Mouse (Mus musculus) midbrain, embryonic 14.5 days (tissue): Measurements from ENCODE around the gene Hsd17b3. TPM values are rescaled to one million over a fixed set of nuclear protein-coding genes. Genes with fewer than 3 reads are reported as not detected.

ENCODE experiments used
- ATAC-seq: fragments of 200-750 bp; cut with Nextera tagmentation; 2 replicates; pipeline ENCODE4 v1.8.0; 2017; ENCODE audit warnings: moderate number of reproducible peaks, moderate library complexity; ENCODE audit not compliant: low FRiP score, low TSS enrichment
- DNase-seq: peaks from one replicate; pipeline ENCODE4 v3.0.0-alpha.2; 2015
- H3K27ac ChIP-seq: fragments of 300-500 bp; sonication (generic); replicated peaks from 2 replicates; pipeline ENCODE4 v1.5.1; 2014; ENCODE audit warnings: mild to moderate bottlenecking, low read depth, low read length, moderate library complexity
- H3K27me3 ChIP-seq: fragments of 300-500 bp; sonication (generic); 2 replicates; pipeline ENCODE4 v1.6.1; 2014; ENCODE audit warnings: low read length, control low read depth, mixed read lengths; ENCODE audit not compliant: control insufficient read depth, insufficient read depth
- H3K36me3 ChIP-seq: fragments of 300-500 bp; sonication (generic); 2 replicates; pipeline ENCODE4 v1.6.1; 2014; ENCODE audit warnings: low read length, control low read depth; ENCODE audit not compliant: control insufficient read depth, insufficient read depth
- H3K4me1 ChIP-seq: fragments of 300-500 bp; sonication (generic); 2 replicates; pipeline ENCODE4 v1.6.1; 2014; ENCODE audit warnings: mild to moderate bottlenecking, antibody characterized with exemption, low read length, control low read depth; ENCODE audit not compliant: control insufficient read depth, insufficient read depth
- H3K4me2 ChIP-seq: fragments of 300-500 bp; sonication (generic); 2 replicates; pipeline ENCODE4 v1.6.1; 2014; ENCODE audit warnings: mild to moderate bottlenecking, low read length, moderate library complexity
- H3K4me3 ChIP-seq: fragments of 300-500 bp; sonication (generic); replicated peaks from 2 replicates; pipeline ENCODE4 v1.5.1; 2014; ENCODE audit warnings: low read depth, low read length
- H3K9ac ChIP-seq: fragments of 300-500 bp; sonication (generic); replicated peaks from 2 replicates; pipeline ENCODE4 v1.6.1; 2014; ENCODE audit warnings: mild to moderate bottlenecking, low read length, moderate library complexity
- H3K9me3 ChIP-seq: fragments of 300-500 bp; sonication (generic); 2 replicates; pipeline ENCODE4 v1.6.1; 2016; ENCODE audit warnings: low read length, control low read depth, mixed read lengths; ENCODE audit not compliant: control insufficient read depth
- WGBS: fragments of 180-500 bp; shearing (Covaris S2); extraction: QIAGEN DNeasy Blood & Tissue Kit; methylation state at CpG from one replicate; pipeline ENCODE4 v1.1.7; 2014; 5-methylcytosine and 5-hydroxymethylcytosine counted together
- polyA plus RNA-seq: library from polyadenylated mRNA; unstranded; fragments of >200 nt; fragmentation: Nextera tagmentation; extraction: Ambion mirVana; gene quantifications from 2 replicates; pipeline ENCODE4 v1.2.1, GENCODE M21; 2014

Gene Hsd17b3
- polyA plus RNA-seq, 1 experiment from 2014 or later = not detected

DNA sequence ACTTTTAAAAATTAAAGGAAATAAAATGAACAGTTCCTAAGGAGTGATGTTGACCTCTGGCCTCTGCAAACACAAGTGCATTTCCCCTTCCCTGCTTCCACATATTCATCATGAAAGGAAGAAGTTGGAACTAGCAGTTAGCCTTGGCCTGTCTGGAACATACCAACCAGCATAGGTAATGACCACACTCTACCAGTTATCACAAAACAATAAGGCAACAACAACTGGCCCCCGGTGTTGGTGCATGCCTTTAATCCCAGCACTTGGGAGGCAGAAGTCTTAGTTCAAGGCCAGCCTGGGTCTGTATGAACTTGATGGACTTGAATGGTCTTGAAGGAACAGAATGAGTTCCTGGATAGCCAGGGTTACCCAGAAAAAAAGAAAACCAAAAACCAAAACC is 21.4 kb upstream of the Hsd17b3 start:
- no peak overlapping the region for H3K4me2 ChIP-seq
- DNase-seq (no peak), ATAC-seq (no peak)
- no peaks in the 10 kb centered on the region for H3K9me3 ChIP-seq
- 0 out of 2 replicates have a peak, but pooled peaks cover 2% of the 10 kb centered on the region for H3K4me1 ChIP-seq
- H3K9ac ChIP-seq = no peak overlapping the region
- WGBS = 91% methylated on average over 1 of the region's 1 CpGs
- no peaks in the 10 kb centered on the region for H3K27me3 ChIP-seq
- no peak overlapping the region for H3K27ac ChIP-seq
- H3K4me3 ChIP-seq = no peak overlapping the region
- H3K36me3 ChIP-seq = no peaks in the 10 kb centered on the region

DNA sequence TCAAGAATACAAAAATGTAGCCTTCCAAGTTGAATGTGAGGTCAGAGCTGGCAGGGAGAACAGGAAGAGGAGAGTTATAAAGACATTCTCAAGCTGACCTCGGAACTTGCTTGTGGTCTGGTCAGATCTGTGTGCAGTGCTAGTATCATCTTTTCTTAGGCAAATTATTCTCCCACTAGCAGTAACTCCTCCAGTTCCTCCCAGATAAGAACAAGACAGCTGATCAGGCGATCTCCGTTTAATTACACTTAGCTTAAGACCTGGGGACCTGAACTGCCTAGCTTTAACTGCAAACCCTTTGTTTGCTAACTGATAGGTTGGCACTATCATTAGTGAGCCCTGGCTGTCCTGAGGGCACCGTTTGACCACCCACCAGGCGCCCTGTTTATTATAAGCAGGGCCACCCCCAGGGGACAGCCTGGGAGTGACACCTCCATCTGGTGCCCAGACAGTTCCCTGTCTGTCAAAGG is 19.4 kb upstream of the Hsd17b3 start:
- Histone ChIP-seq H3K27ac (no peak overlapping the region), H3K36me3 (no peaks in the 10 kb centered on the region), H3K27me3 (no peaks in the 10 kb centered on the region), H3K4me2 (no peak overlapping the region), H3K9ac (no peak overlapping the region), H3K4me1 (0 out of 2 replicates have a peak, but pooled peaks cover 2% of the 10 kb centered on the region), H3K9me3 (no peaks in the 10 kb centered on the region), H3K4me3 (no peak overlapping the region)
- ATAC-seq (no peak), DNase-seq (peak; percentile 43)
- WGBS = 24% methylated on average over 5 of the region's 5 CpGs

DNA sequence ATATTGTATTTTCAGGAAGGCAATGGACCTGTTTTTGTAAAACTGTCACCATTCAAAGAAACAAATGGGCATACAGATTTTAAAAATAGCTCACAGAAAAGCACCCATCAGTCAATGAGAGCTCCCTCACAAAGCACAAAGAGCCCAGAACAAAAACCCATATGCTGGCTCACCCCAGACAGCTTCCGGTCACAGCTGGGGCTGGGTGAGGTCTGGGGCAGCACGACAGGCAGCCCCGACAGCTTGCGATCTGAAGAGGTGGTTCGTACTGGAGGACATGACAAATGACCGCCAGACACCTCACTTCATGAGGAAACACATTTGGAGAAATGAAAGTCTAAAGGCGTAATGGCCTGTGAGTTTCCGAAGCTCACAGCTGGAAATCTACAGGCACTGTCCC is 18.5 kb upstream of the Hsd17b3 start:
- peak overlapping the region; percentile 6; the same call in 1 of the 2 replicates for H3K4me2 ChIP-seq
- 7% methylated on average over 8 of the region's 8 CpGs for WGBS

DNA sequence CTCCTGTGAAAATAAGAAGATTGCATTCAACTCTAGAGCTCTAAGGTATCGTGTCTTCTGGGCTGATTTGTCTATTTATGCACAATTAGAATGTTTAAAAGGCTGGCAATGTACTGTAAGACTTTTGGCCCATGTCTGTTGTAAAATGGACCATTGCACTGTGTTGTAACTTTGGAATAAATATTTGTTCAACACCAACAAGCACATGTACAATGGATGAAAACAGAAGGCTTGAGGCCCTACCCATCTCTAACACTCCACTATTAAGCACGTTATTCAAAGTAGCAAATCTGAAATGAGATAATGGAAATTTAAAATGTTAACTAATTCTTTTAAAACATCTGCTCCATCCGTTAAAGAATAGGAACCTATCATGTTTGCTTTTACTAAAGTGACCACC is 18.1 kb upstream of the Hsd17b3 start:
- H3K36me3 ChIP-seq = no peaks in the 10 kb centered on the region
- H3K4me2 ChIP-seq = no peak overlapping the region
- WGBS = 29% methylated on average over 3 of the region's 3 CpGs
- no peak overlapping the region for H3K9ac ChIP-seq
- H3K4me3 ChIP-seq = no peak overlapping the region
- 0 out of 2 replicates have a peak, but pooled peaks cover 2% of the 10 kb centered on the region for H3K4me1 ChIP-seq
- no peak for ATAC-seq
- no peak for DNase-seq
- H3K27me3 ChIP-seq = no peaks in the 10 kb centered on the region
- no peak overlapping the region for H3K27ac ChIP-seq
- H3K9me3 ChIP-seq = no peaks in the 10 kb centered on the region

More for the DNA sequence above, 18.5 kb upstream of the Hsd17b3 start:
- no peak overlapping the region for H3K9ac ChIP-seq
- H3K9me3 ChIP-seq = no peaks in the 10 kb centered on the region
- no peaks in the 10 kb centered on the region for H3K27me3 ChIP-seq
- H3K36me3 ChIP-seq = no peaks in the 10 kb centered on the region
- ATAC-seq (peak; percentile 55; the same call in 1 of the 2 replicates), DNase-seq (peak; percentile 40)
- no peak overlapping the region for H3K4me3 ChIP-seq
- H3K4me1 ChIP-seq = 0 out of 2 replicates have a peak, but pooled peaks cover 2% of the 10 kb centered on the region
- no peak overlapping the region for H3K27ac ChIP-seq

DNA sequence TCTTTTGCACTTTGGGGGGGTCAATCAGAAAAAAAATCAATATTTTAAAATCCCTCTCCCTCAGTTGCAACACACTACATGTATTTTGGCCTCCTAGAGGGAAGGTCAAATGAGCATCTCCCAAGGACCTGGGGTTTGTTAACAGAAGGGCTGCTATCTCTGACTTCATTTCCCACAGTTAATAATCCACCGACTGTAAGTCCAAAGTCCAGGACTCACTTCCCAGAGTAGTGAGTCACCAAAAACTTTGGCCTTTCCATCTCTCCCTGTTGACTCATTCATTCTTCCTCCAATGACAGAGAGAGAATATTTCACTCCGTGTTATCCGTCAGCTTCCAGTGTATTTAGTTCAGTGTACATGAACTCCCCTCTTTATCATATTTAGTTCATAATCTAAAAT is 16.7 kb upstream of the Hsd17b3 start:
- 94% methylated on average over 3 of the region's 3 CpGs for WGBS
- no peak overlapping the region for H3K9ac ChIP-seq
- DNase-seq = no peak
- H3K27me3 ChIP-seq = no peaks in the 10 kb centered on the region
- no peak overlapping the region for H3K27ac ChIP-seq
- no peak overlapping the region for H3K4me3 ChIP-seq
- 0 out of 2 replicates have a peak, but pooled peaks cover 2% of the 10 kb centered on the region for H3K4me1 ChIP-seq
- H3K4me2 ChIP-seq = no peak overlapping the region
- H3K36me3 ChIP-seq = no peaks in the 10 kb centered on the region
- ATAC-seq = no peak
- H3K9me3 ChIP-seq = no peaks in the 10 kb centered on the region

DNA sequence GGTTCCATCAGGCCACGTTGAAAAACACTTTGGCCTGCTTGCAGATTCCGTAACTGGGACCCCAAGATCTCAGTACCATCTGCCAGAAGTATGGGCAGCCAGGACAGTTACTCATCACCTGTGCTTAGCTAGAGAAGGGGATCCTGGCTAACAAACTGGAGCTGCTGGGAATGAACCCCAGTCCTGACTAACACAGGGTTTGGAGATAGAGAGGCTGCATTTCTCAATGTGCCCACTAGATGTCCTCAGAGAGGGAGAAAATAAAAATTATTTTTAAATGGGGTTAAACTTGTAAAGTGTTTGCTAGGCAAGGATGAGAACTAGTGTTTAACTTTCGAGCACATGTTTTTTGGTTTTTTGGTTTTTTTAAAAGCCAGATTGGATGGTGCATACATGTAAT is 11.2 kb upstream of the Hsd17b3 start:
- H3K27me3 ChIP-seq = no peaks in the 10 kb centered on the region
- peak; percentile 81 for DNase-seq
- 62% methylated on average over 3 of the region's 3 CpGs for WGBS

DNA sequence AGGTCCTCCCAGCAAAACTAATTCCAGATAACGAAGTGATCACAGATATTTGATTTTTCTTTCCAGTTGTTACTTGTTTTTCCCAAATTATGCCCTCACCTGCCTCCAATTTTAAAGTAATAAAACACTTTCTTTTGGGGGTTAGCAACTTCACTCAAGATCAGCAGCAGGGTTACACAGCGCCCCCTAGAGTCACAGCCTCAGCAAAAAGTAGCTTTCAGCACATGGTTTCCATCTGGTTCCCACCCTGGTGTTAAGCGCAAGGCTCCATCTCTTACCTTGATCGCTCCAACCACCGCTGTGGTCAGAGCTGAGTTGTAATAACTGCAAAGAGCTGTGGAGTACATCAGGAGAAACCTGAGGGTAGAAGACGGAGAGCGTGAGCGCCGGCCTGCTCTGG is 10.0 kb upstream of the Hsd17b3 start:
- no peak overlapping the region for H3K4me3 ChIP-seq
- H3K27ac ChIP-seq = no peak overlapping the region
- no peak overlapping the region for H3K4me2 ChIP-seq
- no peak for ATAC-seq
- H3K9ac ChIP-seq = no peak overlapping the region
- 78% methylated on average over 9 of the region's 9 CpGs for WGBS
- H3K9me3 ChIP-seq = no peaks in the 10 kb centered on the region
- DNase-seq = peak; percentile 29
- H3K4me1 ChIP-seq = no peaks in the 10 kb centered on the region
- H3K27me3 ChIP-seq = no peaks in the 10 kb centered on the region
- no peaks in the 10 kb centered on the region for H3K36me3 ChIP-seq

More for the DNA sequence above, 11.2 kb upstream of the Hsd17b3 start:
- Histone ChIP-seq H3K4me3 (no peak overlapping the region), H3K4me2 (no peak overlapping the region), H3K27ac (no peak overlapping the region), H3K9me3 (no peaks in the 10 kb centered on the region), H3K9ac (no peak overlapping the region), H3K36me3 (no peaks in the 10 kb centered on the region), H3K4me1 (no peaks in the 10 kb centered on the region)
- no peak for ATAC-seq

DNA sequence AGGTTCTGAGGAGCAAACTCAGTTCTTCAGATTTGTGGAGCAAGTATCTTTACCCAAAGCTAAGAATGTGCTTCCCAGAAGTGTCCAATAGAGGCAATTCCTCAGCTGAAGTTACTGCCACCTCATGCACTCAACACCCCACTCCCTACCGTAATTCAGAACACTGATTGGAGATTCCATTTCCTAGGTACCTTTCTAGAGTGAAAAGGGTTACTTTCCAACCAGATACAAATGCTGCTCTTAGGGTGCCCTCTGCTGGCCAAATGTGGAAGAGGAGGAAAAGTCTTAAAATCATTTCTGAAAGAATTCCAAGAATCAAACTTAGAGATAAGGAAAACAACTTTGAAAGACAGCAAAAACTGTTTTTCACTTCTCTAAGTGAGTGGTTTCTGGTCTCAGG is 4.3 kb upstream of the Hsd17b3 start:
- H3K9me3 ChIP-seq = no peaks in the 10 kb centered on the region
- WGBS = 4% methylated on average over 1 of the region's 1 CpGs
- no peak overlapping the region for H3K4me3 ChIP-seq
- no peak overlapping the region for H3K4me2 ChIP-seq
- no peaks in the 10 kb centered on the region for H3K36me3 ChIP-seq
- peak; percentile 90 for DNase-seq
- no peaks in the 10 kb centered on the region; the same call in 1 of the 2 replicates for H3K27me3 ChIP-seq
- ATAC-seq = no peak
- no peaks in the 10 kb centered on the region for H3K4me1 ChIP-seq
- no peak overlapping the region for H3K27ac ChIP-seq
- no peak overlapping the region for H3K9ac ChIP-seq

DNA sequence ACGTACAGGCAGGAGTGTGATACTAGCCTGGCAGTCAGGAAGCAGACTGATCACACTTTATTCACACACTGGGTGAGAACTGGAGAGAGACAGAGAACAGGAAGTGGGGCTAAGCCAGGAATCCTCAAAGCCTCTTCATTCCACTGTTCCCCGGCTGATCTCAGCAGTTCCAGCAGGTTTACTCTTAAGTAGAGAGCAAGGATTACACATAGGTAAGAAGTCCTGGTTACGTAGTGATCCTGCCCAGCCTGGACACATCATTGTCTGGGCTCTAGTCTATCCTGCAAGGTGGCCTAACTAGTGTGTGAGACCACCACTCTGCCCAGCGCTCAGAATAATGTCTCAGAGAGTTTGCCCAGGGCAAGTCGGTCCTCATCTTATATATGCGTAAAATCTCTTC is 3.7 kb upstream of the Hsd17b3 start:
- DNase-seq = no peak
- no peaks in the 10 kb centered on the region for H3K9me3 ChIP-seq
- H3K27me3 ChIP-seq = no peaks in the 10 kb centered on the region; the same call in 1 of the 2 replicates
- no peak overlapping the region for H3K4me2 ChIP-seq
- no peak overlapping the region for H3K9ac ChIP-seq
- no peak overlapping the region for H3K27ac ChIP-seq
- no peaks in the 10 kb centered on the region for H3K36me3 ChIP-seq
- ATAC-seq = no peak
- no peak overlapping the region for H3K4me3 ChIP-seq
- WGBS = 78% methylated on average over 6 of the region's 6 CpGs
- H3K4me1 ChIP-seq = no peaks in the 10 kb centered on the region
